Mouse (Mus musculus) forebrain, embryonic 11.5 days (tissue): ENCODE data around the gene Pnpla8. TPM values are rescaled to one million over a fixed set of nuclear protein-coding genes. Genes with fewer than 3 reads are reported as not detected.

ENCODE experiments used
- ATAC-seq: fragments of 200-750 bp; cut with Nextera tagmentation; replicated peaks from 2 replicates; pipeline ENCODE4 v1.8.0; 2017; ENCODE audit warnings: moderate TSS enrichment; ENCODE audit not compliant: low FRiP score
- DNase-seq: peaks from one replicate; pipeline ENCODE4 v3.0.0-alpha.2; 2017; ENCODE audit warnings: low spot score
- H3K27ac ChIP-seq: fragments of 300-500 bp; sonication (generic); 2 replicates; pipeline ENCODE4 v1.5.1; 2014; ENCODE audit warnings: low read depth, low read length
- H3K27me3 ChIP-seq: fragments of 300-500 bp; sonication (generic); 2 replicates; pipeline ENCODE4 v1.6.1; 2014; ENCODE audit warnings: mild to moderate bottlenecking, low read length, mixed read lengths; ENCODE audit not compliant: control insufficient read depth, insufficient read depth
- H3K36me3 ChIP-seq: fragments of 300-500 bp; sonication (generic); 2 replicates; pipeline ENCODE4 v1.6.1; 2014; ENCODE audit warnings: mild to moderate bottlenecking, low read length, moderate library complexity, mixed read lengths; ENCODE audit not compliant: control insufficient read depth, insufficient read depth
- H3K4me1 ChIP-seq: fragments of 300-500 bp; sonication (generic); replicated peaks from 2 replicates; pipeline ENCODE4 v1.6.1; 2014; ENCODE audit warnings: low read length, mixed read lengths; ENCODE audit not compliant: control insufficient read depth, insufficient read depth
- H3K4me2 ChIP-seq: fragments of 300-500 bp; sonication (generic); 2 replicates; pipeline ENCODE4 v1.6.1; 2014; ENCODE audit warnings: low read depth, mild to moderate bottlenecking, low read length, moderate library complexity, mixed read lengths; ENCODE audit not compliant: severe bottlenecking
- H3K4me3 ChIP-seq: fragments of 300-500 bp; sonication (generic); 2 replicates; pipeline ENCODE4 v1.5.1; 2014; ENCODE audit warnings: low read depth, low read length
- H3K9ac ChIP-seq: fragments of 300-500 bp; sonication (generic); 2 replicates; pipeline ENCODE4 v1.6.1; 2014; ENCODE audit warnings: low read length
- H3K9me3 ChIP-seq: fragments of 300-500 bp; sonication (generic); 2 replicates; pipeline ENCODE4 v1.6.1; 2016; ENCODE audit warnings: low read length, mixed read lengths; ENCODE audit not compliant: control insufficient read depth
- WGBS: fragments of 180-500 bp; shearing (Covaris S2); extraction: QIAGEN DNeasy Blood & Tissue Kit; methylation state at CpG from one replicate; pipeline ENCODE4 v1.1.7; 2014; 5-methylcytosine and 5-hydroxymethylcytosine counted together
- polyA plus RNA-seq: library from polyadenylated mRNA; unstranded; fragments of >200 nt; fragmentation: Nextera tagmentation; extraction: Ambion mirVana; gene quantifications from 2 replicates; pipeline ENCODE4 v1.2.1, GENCODE M21; 2014

Pnpla8 gene
- polyA plus RNA-seq, 1 experiment from 2014 or later: 82.3 TPM

DNA sequence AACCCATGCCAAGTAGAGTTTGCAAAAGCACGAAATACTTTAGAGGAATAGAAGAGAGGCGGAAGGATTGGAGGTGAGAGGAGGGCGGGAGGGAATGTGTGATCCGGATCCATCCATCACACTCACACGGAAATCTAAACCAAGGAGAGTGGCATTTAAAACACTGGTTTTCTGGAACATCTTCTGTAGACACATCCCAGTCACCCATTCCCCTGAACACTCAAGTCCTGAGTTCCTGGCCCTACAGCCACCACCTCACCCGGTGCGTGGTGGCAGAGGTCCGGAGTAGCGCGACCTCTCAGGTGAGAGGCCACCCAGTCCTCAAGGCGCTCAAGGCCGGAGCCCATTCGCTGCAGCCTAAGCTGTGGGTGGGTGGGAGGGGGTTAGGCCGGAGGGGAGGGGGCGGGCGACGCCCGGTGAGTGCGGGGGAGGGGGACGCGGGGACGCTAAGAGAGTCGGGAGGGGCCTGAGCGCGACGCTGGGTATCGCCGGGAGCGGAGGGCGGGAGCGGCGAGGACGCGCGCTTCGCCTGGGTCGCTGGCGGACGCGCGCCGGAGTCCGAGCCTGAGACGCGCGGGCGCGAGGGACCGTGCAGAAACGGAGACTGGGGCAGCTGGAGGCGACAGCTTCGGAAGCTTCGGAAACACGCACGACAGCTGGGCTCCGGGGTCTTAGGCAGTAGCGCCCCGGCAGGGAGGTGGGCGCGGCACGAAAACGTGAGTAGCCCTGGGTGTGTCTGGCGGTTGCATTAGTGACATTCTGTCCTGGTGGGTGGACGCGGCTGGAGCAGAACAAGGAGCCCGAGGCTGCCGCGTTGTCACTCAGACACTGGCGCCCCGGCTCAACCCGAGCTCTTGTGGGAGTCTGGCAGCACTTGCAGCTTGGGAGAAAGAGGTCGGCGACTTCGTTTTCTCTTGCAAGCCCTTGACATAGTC, 107.5 kb downstream of the Pnpla8 start, which contains the start of gene Nrcam:
TSS of gene Nrcam (plus strand) at position 505 of the 935 bp plus-strand sequence.
- Histone ChIP-seq H3K4me2 (peak within 1 kb of the TSS; percentile 92), H3K4me1 (peaks cover 5% of the 10 kb centered on the region; the same call in 1 of the 2 replicates), H3K27me3 (no peaks in the 10 kb centered on the region), H3K36me3 (no peaks in the 10 kb centered on the region), H3K27ac (peak within 1 kb of the TSS; percentile 78), H3K9ac (peak within 1 kb of the TSS; percentile 80), H3K9me3 (no peaks in the 10 kb centered on the region), H3K4me3 (peak within 1 kb of the TSS; percentile 69)
- peak; percentile 85 for ATAC-seq
- WGBS: 2% methylated on average over 73 of the region's 74 CpGs
- DNase-seq: peak; percentile 84

GRCm38 (mm10) chr12:44329316-44330215, 108.4 kb downstream of the Pnpla8 start:
- WGBS: 1% methylated on average over 61 of the region's 61 CpGs
- ATAC-seq: peak; percentile 71
- no peaks in the 10 kb centered on the region for H3K27me3 ChIP-seq

GRCm38 (mm10) chr12:44330216-44330719, 109.1 kb downstream of the Pnpla8 start:
- no peaks in the 10 kb centered on the region for H3K27me3 ChIP-seq
- ATAC-seq (peak; percentile 40), DNase-seq (peak; percentile 59)
- H3K9me3 ChIP-seq: no peaks in the 10 kb centered on the region
- H3K36me3 ChIP-seq: no peaks in the 10 kb centered on the region
- H3K9ac ChIP-seq: peak overlapping the region; percentile 80
- under 1% methylated on average over 9 of the region's 9 CpGs for WGBS
- peak overlapping the region; percentile 92 for H3K4me2 ChIP-seq
- peak overlapping the region; percentile 78 for H3K27ac ChIP-seq
- H3K4me1 ChIP-seq: peaks cover 5% of the 10 kb centered on the region; the same call in 1 of the 2 replicates
- H3K4me3 ChIP-seq: peak overlapping the region; percentile 69

More at GRCm38 (mm10) chr12:44329316-44330215, 108.4 kb downstream of the Pnpla8 start:
- Histone ChIP-seq H3K9me3 (no peaks in the 10 kb centered on the region), H3K36me3 (no peaks in the 10 kb centered on the region), H3K4me1 (peaks cover 5% of the 10 kb centered on the region; the same call in 1 of the 2 replicates), H3K9ac (peak overlapping the region; percentile 80), H3K4me2 (peak overlapping the region; percentile 92), H3K27ac (peak overlapping the region; percentile 78), H3K4me3 (peak overlapping the region; percentile 69)
- DNase-seq: peak; percentile 81

GRCm38 (mm10) chr12:44337136-44337640, 116.0 kb downstream of the Pnpla8 start:
- WGBS: 48% methylated on average over 2 of the region's 2 CpGs
- no peaks in the 10 kb centered on the region for H3K27me3 ChIP-seq
- no peaks in the 10 kb centered on the region for H3K9me3 ChIP-seq
- no peak overlapping the region for H3K4me3 ChIP-seq
- H3K4me2 ChIP-seq: no peak overlapping the region
- ATAC-seq (no peak), DNase-seq (no peak)
- no peak overlapping the region for H3K9ac ChIP-seq
- H3K36me3 ChIP-seq: no peaks in the 10 kb centered on the region
- peaks cover 5% of the 10 kb centered on the region; the same call in 1 of the 2 replicates for H3K4me1 ChIP-seq
- peak overlapping the region; percentile 87; the same call in 1 of the 2 replicates for H3K27ac ChIP-seq

DNA sequence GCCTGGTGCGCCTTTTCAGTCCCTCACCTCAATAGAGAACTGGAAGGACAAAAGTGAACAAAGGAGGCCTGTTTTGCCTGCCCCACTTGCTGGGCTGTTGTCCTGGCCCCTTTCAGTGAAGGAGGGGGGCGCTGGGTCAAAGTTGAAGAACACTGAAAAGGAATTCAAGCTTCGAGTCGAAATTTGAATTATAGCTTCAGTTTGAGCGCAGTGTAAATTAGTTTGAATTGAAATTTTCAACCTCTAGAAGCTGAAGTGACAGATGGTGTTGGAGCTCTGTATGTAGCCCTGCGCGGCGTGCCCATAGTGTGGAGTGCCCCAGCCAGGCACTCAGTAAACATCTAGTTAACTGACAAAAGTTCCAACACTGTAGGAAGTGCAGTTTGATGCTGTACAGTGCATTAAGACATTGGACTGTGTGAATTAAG, 117.0 kb downstream of the Pnpla8 start:
- DNase-seq (peak; percentile 83), ATAC-seq (peak; percentile 95)
- peaks cover 7% of the 10 kb centered on the region; the same call in 1 of the 2 replicates for H3K4me1 ChIP-seq
- no peaks in the 10 kb centered on the region for H3K36me3 ChIP-seq
- H3K4me2 ChIP-seq: peak overlapping the region; percentile 33; the same call in 1 of the 2 replicates
- H3K4me3 ChIP-seq: no peak overlapping the region
- no peaks in the 10 kb centered on the region for H3K27me3 ChIP-seq
- H3K27ac ChIP-seq: peak overlapping the region; percentile 87
- 4% methylated on average over 8 of the region's 8 CpGs for WGBS
- H3K9me3 ChIP-seq: no peaks in the 10 kb centered on the region
- peak overlapping the region; percentile 16; the same call in 1 of the 2 replicates for H3K9ac ChIP-seq

DNA sequence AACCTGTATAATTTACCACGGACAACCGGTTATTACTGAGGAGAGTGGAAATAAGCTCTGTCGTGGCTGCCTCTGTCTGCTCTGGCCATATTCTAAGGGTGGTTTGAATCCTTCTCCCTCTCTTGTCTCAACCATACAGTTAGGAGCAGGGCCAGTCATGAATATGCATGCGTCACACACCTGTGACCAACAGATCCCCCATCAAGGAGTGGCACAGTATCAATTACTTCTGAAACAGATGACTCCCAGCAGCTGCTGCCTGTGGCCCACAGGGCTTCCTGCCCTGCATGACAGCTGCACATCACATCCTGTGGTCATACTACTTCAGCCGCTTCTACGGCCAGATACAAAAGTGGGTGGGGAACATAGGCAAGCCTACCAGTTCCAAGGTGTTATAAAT, 122.9 kb downstream of the Pnpla8 start:
- no peak overlapping the region for H3K27ac ChIP-seq
- no peak overlapping the region for H3K4me2 ChIP-seq
- ATAC-seq (peak; percentile 14; the same call in 1 of the 2 replicates), DNase-seq (no peak)
- H3K27me3 ChIP-seq: no peaks in the 10 kb centered on the region
- H3K36me3 ChIP-seq: no peaks in the 10 kb centered on the region
- no peak overlapping the region for H3K4me3 ChIP-seq
- WGBS: 78% methylated on average over 6 of the region's 6 CpGs
- H3K9me3 ChIP-seq: no peaks in the 10 kb centered on the region
- H3K9ac ChIP-seq: no peak overlapping the region
- H3K4me1 ChIP-seq: peaks cover 12% of the 10 kb centered on the region

- no peak overlapping the region for H3K9ac ChIP-seq
- H3K4me2 ChIP-seq: no peak overlapping the region
- H3K4me3 ChIP-seq: no peak overlapping the region
- 31% methylated on average over 5 of the region's 5 CpGs for WGBS
- H3K36me3 ChIP-seq: no peaks in the 10 kb centered on the region
- peaks cover 10% of the 10 kb centered on the region for H3K4me1 ChIP-seq
- H3K27me3 ChIP-seq: no peaks in the 10 kb centered on the region
- no peak for DNase-seq
- 0 out of 2 replicates have a peak, but pooled peaks have one; percentile 42 for ATAC-seq
- no peak overlapping the region for H3K27ac ChIP-seq
- H3K9me3 ChIP-seq: no peaks in the 10 kb centered on the region
Measured at GRCm38 (mm10) chr12:44345251-44345650, 124.1 kb downstream of the Pnpla8 start.

GRCm38 (mm10) chr12:44346143-44346542, 125.0 kb downstream of the Pnpla8 start:
- Histone ChIP-seq H3K9me3 (no peaks in the 10 kb centered on the region), H3K27me3 (no peaks in the 10 kb centered on the region), H3K9ac (no peak overlapping the region), H3K36me3 (no peaks in the 10 kb centered on the region), H3K4me2 (no peak overlapping the region), H3K4me1 (peaks cover 10% of the 10 kb centered on the region), H3K27ac (no peak overlapping the region), H3K4me3 (no peak overlapping the region)
- 45% methylated on average over 3 of the region's 3 CpGs for WGBS
- ATAC-seq (peak; percentile 59), DNase-seq (no peak)
